Mouse (Mus musculus) forebrain, embryonic 16.5 days (tissue): ENCODE measurements around the gene Dok3. TPM values are rescaled to one million over a fixed set of nuclear protein-coding genes. Genes with fewer than 3 reads are reported as not detected.
A peak's percentile ranks its signal among the peaks of the same experiment; 100 is the strongest.

Experiments used
- ATAC-seq: fragments of 200-750 bp; cut with Nextera tagmentation; 2 replicates; pipeline ENCODE4 v1.8.0; 2017; ENCODE audit warnings: mild to moderate bottlenecking, moderate library complexity
- H3K27ac ChIP-seq: fragments of 300-500 bp; sonication (generic); 2 replicates; pipeline ENCODE4 v1.5.1; 2014; ENCODE audit warnings: low read length, control low read depth
- H3K27me3 ChIP-seq: fragments of 300-500 bp; sonication (generic); replicated peaks from 2 replicates; pipeline ENCODE4 v1.6.1; 2014; ENCODE audit warnings: low read length; ENCODE audit not compliant: control insufficient read depth, insufficient read depth
- H3K36me3 ChIP-seq: fragments of 300-500 bp; sonication (generic); 2 replicates; pipeline ENCODE4 v1.6.1; 2014; ENCODE audit not compliant: control insufficient read depth, insufficient read depth
- H3K4me1 ChIP-seq: fragments of 300-500 bp; sonication (generic); replicated peaks from 2 replicates; pipeline ENCODE4 v1.6.1; 2014; ENCODE audit warnings: low read length; ENCODE audit not compliant: control insufficient read depth, insufficient read depth
- H3K4me2 ChIP-seq: fragments of 300-500 bp; sonication (generic); 2 replicates; pipeline ENCODE4 v1.6.1; 2014; ENCODE audit warnings: mild to moderate bottlenecking, low read length, control low read depth
- H3K4me3 ChIP-seq: fragments of 300-500 bp; sonication (generic); replicated peaks from 2 replicates; pipeline ENCODE4 v1.5.1; 2014; ENCODE audit warnings: mild to moderate bottlenecking, low read length, control low read depth
- H3K9ac ChIP-seq: fragments of 300-500 bp; sonication (generic); replicated peaks from 2 replicates; pipeline ENCODE4 v1.6.1; 2014; ENCODE audit warnings: low read depth, low read length, control low read depth
- H3K9me3 ChIP-seq: fragments of 300-500 bp; sonication (generic); 2 replicates; pipeline ENCODE4 v1.6.1; 2016; ENCODE audit warnings: low read length; ENCODE audit not compliant: control insufficient read depth
- WGBS: fragments of 180-500 bp; shearing (Covaris S2); extraction: QIAGEN DNeasy Blood & Tissue Kit; methylation state at CpG from one replicate; pipeline ENCODE4 v1.1.7; 2014; 5-methylcytosine and 5-hydroxymethylcytosine counted together
- polyA plus RNA-seq: library from polyadenylated mRNA; unstranded; fragments of >200 nt; fragmentation: Nextera tagmentation; extraction: Ambion mirVana; gene quantifications from 2 replicates; pipeline ENCODE4 v1.2.1, GENCODE M21; 2015

Dok3 gene
- polyA plus RNA-seq, 1 experiment from 2014 or later, result 4.6 TPM

DNA sequence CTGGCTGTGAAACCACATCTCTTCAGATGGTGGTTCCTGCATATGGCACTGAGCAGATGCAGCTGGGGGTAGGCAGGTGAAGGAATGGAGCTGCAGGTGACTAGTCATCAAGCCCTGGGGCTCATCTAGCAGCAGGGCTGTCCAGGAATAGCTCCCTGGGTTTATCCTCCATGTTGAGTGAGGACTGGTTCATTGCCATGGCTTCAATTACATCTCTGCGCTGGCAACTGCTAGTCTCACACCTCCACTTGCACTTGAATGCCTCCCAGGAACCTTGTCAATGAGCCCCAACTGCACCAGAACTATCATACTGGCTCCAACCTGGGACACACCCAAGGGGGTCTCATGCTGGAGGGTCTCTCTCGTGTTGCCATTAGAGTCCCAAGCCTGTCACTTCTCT is 18.8 kb upstream of the Dok3 start:
- Histone ChIP-seq H3K4me2 (no peak overlapping the region), H3K36me3 (peaks cover 19% of the 10 kb centered on the region), H3K27me3 (no peaks in the 10 kb centered on the region), H3K9me3 (no peaks in the 10 kb centered on the region), H3K27ac (no peak overlapping the region), H3K9ac (no peak overlapping the region), H3K4me1 (no peaks in the 10 kb centered on the region), H3K4me3 (no peak overlapping the region)
- no peak for ATAC-seq
- 88% methylated on average over 2 of the region's 2 CpGs for WGBS

DNA sequence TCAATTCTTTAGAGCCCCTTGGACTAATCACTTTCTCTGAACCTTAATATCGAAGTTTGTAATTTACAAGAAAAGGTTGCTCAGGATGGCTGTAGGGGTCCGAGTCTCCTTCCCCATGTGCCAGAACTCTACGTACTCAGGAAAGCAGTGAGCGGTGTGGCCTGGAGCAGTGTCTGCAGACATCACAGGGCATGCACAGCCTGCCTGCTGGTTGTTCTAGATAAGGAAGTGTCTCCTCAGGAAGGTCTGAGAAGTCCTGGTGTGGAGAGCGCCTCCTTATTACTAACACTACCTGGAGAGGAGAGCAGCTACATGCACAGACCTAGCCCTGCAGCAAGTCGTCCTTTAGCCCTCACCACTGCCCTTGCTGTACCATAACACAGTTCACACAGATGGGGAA is 15.7 kb upstream of the Dok3 start:
- Histone ChIP-seq H3K9ac (no peak overlapping the region), H3K9me3 (no peaks in the 10 kb centered on the region), H3K27ac (no peak overlapping the region), H3K4me2 (no peak overlapping the region), H3K27me3 (no peaks in the 10 kb centered on the region), H3K4me1 (no peaks in the 10 kb centered on the region), H3K36me3 (peaks cover 35% of the 10 kb centered on the region), H3K4me3 (no peak overlapping the region)
- no peak for ATAC-seq
- WGBS, result 93% methylated on average over 6 of the region's 6 CpGs

DNA sequence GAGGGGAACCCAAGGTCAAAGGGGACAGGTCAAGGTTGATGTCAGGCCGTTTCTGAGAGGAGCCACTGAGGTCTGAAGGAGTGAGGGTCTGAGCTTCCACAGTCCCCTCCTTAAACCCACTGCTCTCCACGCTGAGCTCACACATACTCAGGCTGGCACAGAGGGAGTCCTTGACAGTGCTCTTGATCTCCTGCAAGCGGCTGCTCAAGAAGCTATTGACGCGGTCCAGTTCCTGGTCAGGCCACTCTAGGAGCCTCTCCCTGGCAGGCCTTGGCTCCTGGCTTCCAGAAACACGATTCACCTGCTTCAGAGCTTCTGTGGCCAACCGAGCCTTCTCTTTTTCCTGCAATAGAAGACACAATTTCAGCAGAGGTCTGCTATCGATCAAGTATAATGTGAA is 14.4 kb upstream of the Dok3 start:
- Histone ChIP-seq H3K4me2 (no peak overlapping the region), H3K27me3 (no peaks in the 10 kb centered on the region), H3K9ac (no peak overlapping the region), H3K36me3 (peaks cover 39% of the 10 kb centered on the region), H3K27ac (no peak overlapping the region), H3K4me3 (no peak overlapping the region), H3K4me1 (no peaks in the 10 kb centered on the region), H3K9me3 (no peaks in the 10 kb centered on the region)
- no peak for ATAC-seq
- 97% methylated on average over 8 of the region's 8 CpGs for WGBS

DNA sequence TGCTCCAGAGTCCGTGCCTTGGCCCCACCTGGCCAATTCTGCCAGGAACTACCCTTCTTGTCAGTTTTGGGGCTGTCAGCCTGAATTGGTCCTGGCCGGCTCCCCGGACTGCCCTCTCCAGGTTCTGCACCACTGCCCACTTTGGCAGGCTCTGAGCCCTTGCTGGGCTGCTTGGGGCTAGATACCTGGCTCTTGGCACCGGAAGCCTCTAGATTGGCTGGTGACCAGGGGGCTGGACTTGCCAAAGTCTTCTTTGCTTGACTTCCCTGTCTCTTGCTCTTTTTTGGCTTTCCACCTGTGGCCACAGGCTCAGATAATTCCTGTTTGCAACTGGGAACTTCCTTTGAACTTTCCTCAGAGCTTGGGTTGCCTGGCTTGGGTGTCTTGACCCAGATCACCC is 13.8 kb upstream of the Dok3 start:
- Histone ChIP-seq H3K4me2 (no peak overlapping the region), H3K9ac (no peak overlapping the region), H3K27me3 (no peaks in the 10 kb centered on the region), H3K9me3 (no peaks in the 10 kb centered on the region), H3K27ac (no peak overlapping the region), H3K36me3 (peaks cover 44% of the 10 kb centered on the region), H3K4me3 (no peak overlapping the region), H3K4me1 (no peaks in the 10 kb centered on the region)
- ATAC-seq, result no peak
- 100% methylated on average over 4 of the region's 4 CpGs for WGBS

DNA sequence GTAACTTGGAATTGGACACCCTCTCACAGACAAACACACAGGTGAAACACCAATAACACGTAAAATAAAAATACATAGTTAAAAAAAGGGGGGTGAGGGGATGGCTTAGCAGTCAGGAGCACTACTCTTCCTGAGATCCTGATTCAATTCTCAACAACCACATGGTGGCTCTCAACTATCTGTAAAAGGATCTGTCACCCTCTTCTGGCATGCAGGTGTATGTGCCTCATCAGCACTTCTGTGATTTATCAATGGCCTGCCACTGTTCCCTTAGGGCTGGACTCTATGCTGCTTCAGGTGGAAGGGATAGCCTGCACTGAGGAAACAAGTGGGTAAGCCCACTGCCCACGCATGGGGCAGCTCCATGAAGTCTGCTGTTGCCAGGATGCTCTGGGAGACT is 11.8 kb upstream of the Dok3 start:
- H3K27ac ChIP-seq, result no peak overlapping the region
- no peaks in the 10 kb centered on the region for H3K9me3 ChIP-seq
- 91% methylated on average over 2 of the region's 2 CpGs for WGBS
- no peak overlapping the region for H3K4me2 ChIP-seq
- peaks cover 42% of the 10 kb centered on the region for H3K36me3 ChIP-seq
- no peak for ATAC-seq
- peaks cover 4% of the 10 kb centered on the region; the same call in 1 of the 2 replicates for H3K4me1 ChIP-seq
- H3K9ac ChIP-seq, result no peak overlapping the region
- no peak overlapping the region for H3K4me3 ChIP-seq
- no peaks in the 10 kb centered on the region for H3K27me3 ChIP-seq

DNA sequence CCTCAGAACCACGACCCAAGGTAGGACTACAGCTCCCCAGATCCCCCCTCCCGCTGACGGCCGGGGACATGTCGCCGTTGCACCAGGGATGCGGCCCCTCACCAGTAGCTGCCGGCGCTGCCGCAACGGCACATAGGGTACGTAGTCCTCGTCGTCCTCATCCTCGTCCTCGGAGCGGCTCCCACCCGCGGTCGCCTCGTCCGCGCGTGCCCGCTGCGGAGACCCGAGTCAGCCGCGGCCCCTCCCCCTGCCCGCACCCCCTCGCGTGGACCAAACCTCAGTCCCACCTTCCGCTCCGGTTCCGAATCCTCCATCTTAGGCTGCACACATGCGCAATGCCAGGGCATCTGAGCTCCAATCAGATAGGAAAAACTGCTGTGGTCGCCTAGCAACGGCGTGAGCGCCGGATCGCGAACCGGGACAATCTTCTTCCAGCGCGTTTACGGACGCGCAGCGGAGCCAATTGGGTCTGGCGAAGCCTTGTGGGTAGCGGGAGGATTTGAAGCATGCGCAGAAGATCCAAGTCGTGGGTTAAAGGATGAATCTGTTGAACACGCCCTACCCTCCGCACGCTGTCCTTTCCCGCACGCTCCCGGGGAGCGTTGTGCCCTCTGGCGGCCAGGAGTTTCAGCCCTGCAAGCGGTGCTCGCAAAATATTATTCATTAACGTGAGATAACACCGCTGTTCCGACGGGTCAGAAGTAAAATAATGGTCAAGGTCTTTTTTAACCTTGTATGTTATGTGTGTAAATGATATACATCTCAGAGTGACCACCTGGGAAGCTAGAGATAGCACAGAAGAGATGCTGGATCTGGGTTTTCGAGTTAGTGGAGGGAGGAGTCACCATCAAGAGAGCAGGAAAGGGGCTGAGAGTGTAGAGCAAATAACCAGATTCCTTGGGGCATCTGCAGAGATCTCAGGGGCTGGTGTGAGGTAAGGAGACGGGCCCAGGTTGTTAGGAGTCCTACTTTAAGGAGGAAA is 7.4 kb upstream of the Dok3 start, which contains the start of gene Ddx41:
TSS of gene Ddx41 (minus strand) at position 465 of the 982 bp plus-strand sequence.
- Histone ChIP-seq H3K36me3 (peaks cover 33% of the 10 kb centered on the region), H3K4me1 (peaks cover 13% of the 10 kb centered on the region), H3K9ac (peak within 1 kb of the TSS; percentile 84), H3K27ac (peak within 1 kb of the TSS; percentile 70), H3K4me3 (peak within 1 kb of the TSS; percentile 86), H3K4me2 (peak within 1 kb of the TSS; percentile 82), H3K9me3 (no peaks in the 10 kb centered on the region), H3K27me3 (no peaks in the 10 kb centered on the region)
- under 1% methylated on average over 70 of the region's 70 CpGs for WGBS
- ATAC-seq, result peak; percentile 98

DNA sequence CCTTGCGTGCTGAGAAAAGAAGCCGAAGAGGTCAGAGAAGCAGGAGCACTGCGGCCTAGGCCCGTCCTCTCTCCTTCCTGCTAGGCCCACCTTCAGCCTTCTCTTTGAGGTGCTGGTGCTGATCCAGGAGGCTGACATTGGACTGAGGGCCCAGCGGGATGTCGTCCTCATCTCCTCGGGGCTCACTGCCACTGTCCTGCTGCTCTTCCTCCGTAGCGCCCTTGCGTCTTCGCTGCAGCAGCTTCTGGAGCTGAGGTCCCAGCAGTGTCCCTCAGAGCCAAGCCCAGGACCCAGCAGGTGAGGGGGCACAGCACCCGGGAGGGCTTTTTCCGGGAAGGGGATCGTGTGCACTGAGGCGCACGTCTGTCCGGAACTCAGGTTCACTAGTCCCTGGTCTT is 6.7 kb upstream of the Dok3 start:
- Histone ChIP-seq H3K4me3 (peak overlapping the region; percentile 86), H3K27ac (peak overlapping the region; percentile 70), H3K36me3 (peaks cover 34% of the 10 kb centered on the region), H3K27me3 (no peaks in the 10 kb centered on the region), H3K4me1 (peaks cover 13% of the 10 kb centered on the region), H3K9me3 (no peaks in the 10 kb centered on the region), H3K9ac (peak overlapping the region; percentile 84), H3K4me2 (peak overlapping the region; percentile 82)
- ATAC-seq, result no peak
- 16% methylated on average over 17 of the region's 17 CpGs for WGBS

DNA sequence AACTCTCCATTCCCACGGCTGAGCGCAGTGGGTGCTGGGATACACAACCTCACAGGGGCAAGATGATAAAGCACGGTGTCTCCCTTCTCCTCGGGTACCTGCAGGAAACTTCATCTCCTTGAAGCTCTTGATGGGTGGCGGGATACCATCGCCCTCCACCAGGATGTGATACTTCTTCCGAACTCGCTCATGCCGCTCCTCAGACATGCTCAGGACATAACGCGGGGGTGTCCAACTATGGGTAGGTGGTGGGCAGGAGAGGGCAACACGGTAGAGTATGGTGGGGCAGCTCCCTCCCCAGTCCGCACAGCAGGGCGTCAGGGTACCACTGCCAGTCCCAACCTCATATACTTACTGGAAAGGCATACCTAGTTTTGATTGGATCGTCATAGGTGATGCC is 6.1 kb upstream of the Dok3 start:
- Histone ChIP-seq H3K27ac (no peak overlapping the region), H3K36me3 (peaks cover 37% of the 10 kb centered on the region), H3K9ac (no peak overlapping the region), H3K4me1 (peaks cover 13% of the 10 kb centered on the region), H3K27me3 (no peaks in the 10 kb centered on the region), H3K4me2 (peak overlapping the region; percentile 82), H3K4me3 (no peak overlapping the region; the same call in 1 of the 2 replicates), H3K9me3 (no peaks in the 10 kb centered on the region)
- 95% methylated on average over 15 of the region's 15 CpGs for WGBS
- ATAC-seq, result no peak

DNA sequence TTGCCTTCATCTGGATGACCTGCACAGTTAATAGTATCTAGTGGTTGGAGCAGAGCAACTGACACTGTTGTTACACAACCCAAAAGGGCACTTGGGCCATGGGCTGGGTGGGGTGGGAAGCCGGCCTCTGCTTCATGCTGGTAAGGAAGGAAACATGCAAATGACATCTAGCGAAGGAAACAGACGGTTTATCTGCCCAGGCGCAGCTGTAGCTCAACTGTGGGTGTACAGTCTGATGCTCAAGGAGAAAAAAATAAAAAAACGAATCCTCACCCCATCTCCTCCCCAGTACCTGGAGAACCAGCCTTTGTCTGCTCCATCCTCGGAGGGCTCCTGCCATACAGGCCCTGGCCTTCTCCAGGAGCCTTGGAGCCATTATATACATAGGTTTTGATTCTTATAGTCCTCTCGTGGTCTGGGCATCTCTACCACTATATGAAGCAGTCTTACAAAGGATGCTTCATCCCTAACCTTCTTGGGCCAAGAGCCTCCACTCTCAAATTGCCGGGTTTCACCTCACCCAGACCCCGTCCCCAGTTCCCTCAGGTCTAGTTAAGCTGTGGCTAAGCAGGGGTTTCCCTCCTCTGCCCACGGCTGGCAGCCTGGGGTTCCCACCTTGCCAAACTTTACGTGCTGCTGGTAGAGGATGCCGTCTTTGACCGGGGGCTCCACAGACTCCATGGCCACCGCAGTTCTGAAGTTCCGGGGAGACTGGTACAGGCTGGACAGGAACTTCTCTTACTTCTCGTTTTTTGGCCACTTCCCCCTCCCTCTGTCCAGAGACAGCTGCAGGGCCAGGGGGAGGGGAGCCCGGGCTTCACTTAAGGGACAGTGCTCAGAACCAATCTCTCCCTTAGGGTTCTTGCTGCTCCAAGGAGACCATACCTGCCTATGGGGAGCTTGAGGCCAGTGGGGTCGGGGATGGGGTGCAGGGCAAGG is 993 bp downstream of the Dok3 start:
- no peaks in the 10 kb centered on the region for H3K4me1 ChIP-seq
- H3K27me3 ChIP-seq, result no peaks in the 10 kb centered on the region
- H3K9me3 ChIP-seq, result no peaks in the 10 kb centered on the region
- no peak for ATAC-seq
- WGBS, result 80% methylated on average over 18 of the region's 18 CpGs
- H3K9ac ChIP-seq, result no peak overlapping the region
- no peak overlapping the region for H3K27ac ChIP-seq
- H3K36me3 ChIP-seq, result peaks cover 24% of the 10 kb centered on the region
- no peak overlapping the region for H3K4me3 ChIP-seq
- H3K4me2 ChIP-seq, result no peak overlapping the region
